Mouse (Mus musculus): ENCODE results near the gene Zfp472. TPM values are rescaled to one million over a fixed set of nuclear protein-coding genes. Genes with fewer than 3 reads are reported as not detected.
A peak's percentile ranks its signal among the peaks of the same experiment; 100 is the strongest.
"Not testable (repeated sequence)": the region's sequence is repeated elsewhere in the genome, so short reads cannot be mapped to it uniquely, and the experiment has no call there.

Gene Zfp472
- polyA plus RNA-seq, 1 experiment from 2014 or later, result 13.6 TPM

GRCm38 (mm10) chr17:32981361-32981760 is 15.7 kb downstream of the Zfp472 start:
- Histone ChIP-seq H3K27ac (ENCODE audit: low read length) (no peak overlapping the region), H3K4me2 (replicated peaks; ENCODE audit: low read depth, low read length) (no peak overlapping the region), H3K4me3 (ENCODE audit: low read depth, low read length) (no peak overlapping the region), H3K9ac (replicated peaks; ENCODE audit: low read depth, low read length) (no peak overlapping the region), H3K4me1 (ENCODE audit: control insufficient read depth, insufficient read depth, low read length) (no peaks in the 10 kb centered on the region), H3K36me3 (ENCODE audit: control insufficient read depth, insufficient read depth, low read length) (peaks cover 27% of the 10 kb centered on the region), H3K27me3 (ENCODE audit: control insufficient read depth, insufficient read depth, low read length) (no peaks in the 10 kb centered on the region), H3K9me3 (ENCODE audit: control insufficient read depth, low read depth, low read length) (no peaks in the 10 kb centered on the region)
- no peak for ATAC-seq (ENCODE audit: insufficient number of reproducible peaks, insufficient read depth, low FRiP score, low read depth)
- 70% methylated on average over 4 of the region's 4 CpGs for WGBS

GRCm38 (mm10) chr17:32986301-32986700 is 20.7 kb downstream of the Zfp472 start:
- H3K9ac ChIP-seq (replicated peaks; ENCODE audit: low read depth, low read length), result no peak overlapping the region
- H3K27me3 ChIP-seq (ENCODE audit: control insufficient read depth, insufficient read depth, low read length), result no peaks in the 10 kb centered on the region
- WGBS, result 69% methylated on average over 4 of the region's 4 CpGs

GRCm38 (mm10) chr17:32991965-32992698 is 26.5 kb downstream of the Zfp472 start:
- no peak overlapping the region for H3K27ac ChIP-seq (ENCODE audit: low read length)
- H3K27me3 ChIP-seq (ENCODE audit: control insufficient read depth, insufficient read depth, low read length), result no peaks in the 10 kb centered on the region
- no peaks in the 10 kb centered on the region for H3K9me3 ChIP-seq (ENCODE audit: control insufficient read depth, low read depth, low read length)
- peak overlapping the region; percentile 81 for H3K4me2 ChIP-seq (replicated peaks; ENCODE audit: low read depth, low read length)
- no peak overlapping the region for H3K9ac ChIP-seq (replicated peaks; ENCODE audit: low read depth, low read length)
- no peaks in the 10 kb centered on the region; the same call in 1 of the 2 replicates for H3K36me3 ChIP-seq (ENCODE audit: control insufficient read depth, insufficient read depth, low read length)
- H3K4me1 ChIP-seq (ENCODE audit: control insufficient read depth, insufficient read depth, low read length), result peaks cover 6% of the 10 kb centered on the region; the same call in 1 of the 2 replicates
- 65% methylated on average over 12 of the region's 12 CpGs for WGBS
- no peak for ATAC-seq (ENCODE audit: insufficient number of reproducible peaks, insufficient read depth, low FRiP score, low read depth)
- peak overlapping the region; percentile 58 for H3K4me3 ChIP-seq (ENCODE audit: low read depth, low read length)

More at GRCm38 (mm10) chr17:32986301-32986700, 20.7 kb downstream of the Zfp472 start:
- ATAC-seq (ENCODE audit: insufficient number of reproducible peaks, insufficient read depth, low FRiP score, low read depth), result no peak
- Histone ChIP-seq H3K4me1 (ENCODE audit: control insufficient read depth, insufficient read depth, low read length) (no peaks in the 10 kb centered on the region), H3K4me2 (replicated peaks; ENCODE audit: low read depth, low read length) (no peak overlapping the region), H3K36me3 (ENCODE audit: control insufficient read depth, insufficient read depth, low read length) (no peaks in the 10 kb centered on the region), H3K4me3 (ENCODE audit: low read depth, low read length) (no peak overlapping the region), H3K9me3 (ENCODE audit: control insufficient read depth, low read depth, low read length) (no peaks in the 10 kb centered on the region), H3K27ac (ENCODE audit: low read length) (no peak overlapping the region)

GRCm38 (mm10) chr17:32992699-32993474 is 27.3 kb downstream of the Zfp472 start, which contains the start of gene Zfp952:
TSS of gene Zfp952 (plus strand) at chr17:32993129.
- Histone ChIP-seq H3K9ac (replicated peaks; ENCODE audit: low read depth, low read length) (peak within 1 kb of the TSS; percentile 41), H3K4me2 (replicated peaks; ENCODE audit: low read depth, low read length) (peak within 1 kb of the TSS; percentile 81), H3K36me3 (ENCODE audit: control insufficient read depth, insufficient read depth, low read length) (no peaks in the 10 kb centered on the region; the same call in 1 of the 2 replicates), H3K27ac (ENCODE audit: low read length) (peak within 1 kb of the TSS; percentile 52; the same call in 1 of the 2 replicates), H3K4me1 (ENCODE audit: control insufficient read depth, insufficient read depth, low read length) (peaks cover 6% of the 10 kb centered on the region; the same call in 1 of the 2 replicates), H3K27me3 (ENCODE audit: control insufficient read depth, insufficient read depth, low read length) (no peaks in the 10 kb centered on the region), H3K9me3 (ENCODE audit: control insufficient read depth, low read depth, low read length) (no peaks in the 10 kb centered on the region), H3K4me3 (ENCODE audit: low read depth, low read length) (peak within 1 kb of the TSS; percentile 58)
- 1% methylated on average over 21 of the region's 21 CpGs for WGBS
- ATAC-seq (ENCODE audit: insufficient number of reproducible peaks, insufficient read depth, low FRiP score, low read depth), result peak; percentile 92

GRCm38 (mm10) chr17:32998492-32998891 is 32.9 kb downstream of the Zfp472 start:
- Histone ChIP-seq H3K27ac (ENCODE audit: low read length) (no peak overlapping the region), H3K27me3 (ENCODE audit: control insufficient read depth, insufficient read depth, low read length) (no peaks in the 10 kb centered on the region), H3K4me1 (ENCODE audit: control insufficient read depth, insufficient read depth, low read length) (peaks cover 6% of the 10 kb centered on the region; the same call in 1 of the 2 replicates), H3K36me3 (ENCODE audit: control insufficient read depth, insufficient read depth, low read length) (peaks cover 19% of the 10 kb centered on the region), H3K4me2 (replicated peaks; ENCODE audit: low read depth, low read length) (no peak overlapping the region), H3K9me3 (ENCODE audit: control insufficient read depth, low read depth, low read length) (peaks cover 6% of the 10 kb centered on the region; the same call in 1 of the 2 replicates), H3K4me3 (ENCODE audit: low read depth, low read length) (no peak overlapping the region), H3K9ac (replicated peaks; ENCODE audit: low read depth, low read length) (no peak overlapping the region)
- 95% methylated on average over 2 of the region's 2 CpGs for WGBS
- no peak for ATAC-seq (ENCODE audit: insufficient number of reproducible peaks, insufficient read depth, low FRiP score, low read depth)

GRCm38 (mm10) chr17:33008337-33008736 is 42.7 kb downstream of the Zfp472 start:
- ATAC-seq (ENCODE audit: insufficient number of reproducible peaks, insufficient read depth, low FRiP score, low read depth), result no peak
- no peak overlapping the region for H3K9ac ChIP-seq (replicated peaks; ENCODE audit: low read depth, low read length)
- peaks cover 16% of the 10 kb centered on the region for H3K36me3 ChIP-seq (ENCODE audit: control insufficient read depth, insufficient read depth, low read length)
- H3K27ac ChIP-seq (ENCODE audit: low read length), result no peak overlapping the region
- H3K4me1 ChIP-seq (ENCODE audit: control insufficient read depth, insufficient read depth, low read length), result no peaks in the 10 kb centered on the region
- peaks cover 11% of the 10 kb centered on the region; the same call in 1 of the 2 replicates for H3K9me3 ChIP-seq (ENCODE audit: control insufficient read depth, low read depth, low read length)
- 45% methylated on average over 9 of the region's 9 CpGs for WGBS
- no peak overlapping the region for H3K4me3 ChIP-seq (ENCODE audit: low read depth, low read length)
- no peaks in the 10 kb centered on the region for H3K27me3 ChIP-seq (ENCODE audit: control insufficient read depth, insufficient read depth, low read length)
- H3K4me2 ChIP-seq (replicated peaks; ENCODE audit: low read depth, low read length), result no peak overlapping the region

- not testable (repeated sequence) for H3K27ac ChIP-seq (ENCODE audit: low read length); ATAC-seq (ENCODE audit: insufficient number of reproducible peaks, insufficient read depth, low FRiP score, low read depth); H3K4me1 ChIP-seq (ENCODE audit: control insufficient read depth, insufficient read depth, low read length); H3K9ac ChIP-seq (replicated peaks; ENCODE audit: low read depth, low read length); H3K4me2 ChIP-seq (replicated peaks; ENCODE audit: low read depth, low read length); H3K27me3 ChIP-seq (ENCODE audit: control insufficient read depth, insufficient read depth, low read length); H3K4me3 ChIP-seq (ENCODE audit: low read depth, low read length)
- Histone ChIP-seq H3K9me3 (ENCODE audit: control insufficient read depth, low read depth, low read length) (peaks cover 50% of the 10 kb centered on the region), H3K36me3 (ENCODE audit: control insufficient read depth, insufficient read depth, low read length) (peaks cover 33% of the 10 kb centered on the region)
These were observed 54.8 kb downstream of the Zfp472 start for GRCm38 (mm10) chr17:33020434-33020833.
